Mouse (Mus musculus) small intestine, adult 10 weeks (tissue): ENCODE results near the gene Gm21964. TPM values are rescaled to one million over a fixed set of nuclear protein-coding genes. Genes with fewer than 3 reads are reported as not detected.

Experiments used
- polyA plus RNA-seq: library from polyadenylated mRNA; stranded (reverse); fragments of 350-450 nt; fragmentation: Illumina TruSeq; extraction: RNeasy Lipid Tissue Mini Kit (QIAGEN cat#74804); gene quantifications from one replicate; pipeline ENCODE4 v1.2.3, GENCODE M21; 2014; ENCODE audit warnings: low replicate concordance

Gene Gm21964
- not detected for polyA plus RNA-seq

DNA sequence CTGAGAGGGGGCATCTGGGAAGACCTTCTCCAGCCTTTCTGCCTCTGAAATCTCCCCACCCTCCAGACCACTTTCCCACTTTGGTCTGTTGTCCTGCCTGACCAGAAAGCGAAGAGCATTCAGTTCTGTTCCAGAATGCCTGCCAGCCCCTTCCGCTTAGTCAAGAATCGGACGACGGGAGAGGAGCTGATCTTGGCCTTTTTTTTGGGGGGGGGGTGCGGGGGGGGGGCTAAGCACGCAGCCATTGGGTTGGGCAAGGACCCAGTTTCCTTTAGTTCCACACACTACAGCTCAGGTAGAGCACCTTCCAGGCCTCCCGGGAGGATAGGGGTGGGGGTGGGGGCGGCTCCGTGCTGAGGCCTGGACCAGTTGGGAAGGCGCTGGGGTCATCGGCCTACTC, at the start of gene Gm21964:
Gm21964 (plus strand) TSS at position 301 of the 400 bp plus-strand sequence.

GRCm38 (mm10) chr8:110079282-110080221, 21.5 kb upstream of the Gm21964 start, which contains the start of gene Zfp612:
Zfp612 (plus strand) TSS chr8:110079746.

DNA sequence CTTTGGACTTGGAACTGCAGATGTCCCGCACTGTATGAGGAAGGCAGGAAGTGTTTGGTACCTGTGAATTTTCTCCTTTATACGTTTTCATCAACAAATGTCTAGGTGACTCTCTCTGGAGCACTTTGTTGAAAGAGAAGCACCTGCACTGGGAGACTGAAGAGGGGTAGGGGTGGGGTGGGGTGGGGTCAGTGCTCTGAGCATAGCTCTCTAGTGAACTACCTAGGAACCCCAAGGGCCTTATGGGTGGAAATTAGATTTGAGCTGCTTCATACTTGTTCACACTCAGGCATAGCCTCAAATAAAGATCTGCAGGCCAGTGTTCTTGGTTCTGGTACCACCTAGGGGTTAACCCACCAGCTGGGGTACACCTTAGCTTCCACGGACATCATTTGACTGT, 1.6 kb downstream of the Gm21964 start, which contains the start of gene Gm17720:
Gm17720 (minus strand) TSS at position 101 of the 400 bp plus-strand sequence.

Other genes starting within 250 kb of the Gm21964 start
- 36.3 TPM for gene Phlpp2, start 232.7 kb upstream of the Gm21964 start, polyA plus RNA-seq
- gene Marveld3, start 139.0 kb upstream of the Gm21964 start, polyA plus RNA-seq: 33.7 TPM
- not detected for gene Tat, start 110.8 kb upstream of the Gm21964 start, polyA plus RNA-seq
- gene Chst4, start 61.5 kb upstream of the Gm21964 start, polyA plus RNA-seq: 8.7 TPM
- gene Zfp612, start 21.5 kb upstream of the Gm21964 start, polyA plus RNA-seq: 8.8 TPM
- not detected for gene Gm17720, start 1.5 kb downstream of the Gm21964 start, polyA plus RNA-seq
- 6.1 TPM for gene Calb2, start 67.0 kb downstream of the Gm21964 start, polyA plus RNA-seq
- 4.6 TPM for gene Cmtr2, start 114.5 kb downstream of the Gm21964 start, polyA plus RNA-seq
- not detected for gene Hydin, start 165.8 kb downstream of the Gm21964 start, polyA plus RNA-seq